Mouse (Mus musculus): ENCODE data around the gene Hmcn2.

GRCm38 (mm10) chr2:31431477-31431876, 117.3 kb downstream of the Hmcn2 start:
- TF ChIP-seq CTCF (IDR thresholded peaks at IDR 0.05; ENCODE audit: low read depth) (no peak), EP300 (optimal IDR thresholded peaks at IDR 0.05) (no peak)
